Mouse (Mus musculus) right cerebral cortex, adult 2 months (tissue): ENCODE measurements around the gene Tekt5.
A peak's percentile ranks its signal among the peaks of the same experiment; 100 is the strongest.

Experiments used
- DNase-seq, 2 experiments: peaks; one replicate each; pipeline ENCODE4 v3.0.0; 2021 to 2022; ENCODE audit warnings: low spot score in 2 of 2

Gene Tekt5

GRCm38 (mm10) chr16:10336454-10337421 lies 58.6 kb downstream of the Tekt5 start:
- no peak for DNase-seq

- no peak for DNase-seq
Measured at GRCm38 (mm10) chr16:10335953-10336352, 59.3 kb downstream of the Tekt5 start.

DNA sequence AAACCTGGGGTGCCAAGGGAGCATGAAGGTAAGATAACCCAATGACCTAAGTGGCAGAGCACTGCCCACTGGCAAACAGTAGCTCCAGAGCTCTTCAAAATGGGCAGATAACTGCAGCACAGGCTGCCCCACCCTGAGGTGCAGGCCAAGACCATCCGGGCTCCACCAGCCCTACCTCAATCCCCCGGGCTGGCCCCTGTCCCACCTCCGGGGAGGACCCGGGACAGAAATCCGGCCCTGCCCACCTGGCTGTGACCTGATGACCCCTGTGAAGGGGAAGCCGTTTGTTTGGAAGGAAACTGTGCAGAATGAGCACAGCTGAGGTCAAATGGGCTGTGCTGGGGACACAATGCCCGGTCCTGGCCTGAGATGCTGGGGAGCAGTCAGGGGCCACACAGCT lies 62.6 kb downstream of the Tekt5 start:
- no peak for DNase-seq

GRCm38 (mm10) chr16:10330586-10331495 lies 64.4 kb downstream of the Tekt5 start:
- no peak for DNase-seq

GRCm38 (mm10) chr16:10327563-10328333 lies 67.5 kb downstream of the Tekt5 start:
- no peak for DNase-seq

DNA sequence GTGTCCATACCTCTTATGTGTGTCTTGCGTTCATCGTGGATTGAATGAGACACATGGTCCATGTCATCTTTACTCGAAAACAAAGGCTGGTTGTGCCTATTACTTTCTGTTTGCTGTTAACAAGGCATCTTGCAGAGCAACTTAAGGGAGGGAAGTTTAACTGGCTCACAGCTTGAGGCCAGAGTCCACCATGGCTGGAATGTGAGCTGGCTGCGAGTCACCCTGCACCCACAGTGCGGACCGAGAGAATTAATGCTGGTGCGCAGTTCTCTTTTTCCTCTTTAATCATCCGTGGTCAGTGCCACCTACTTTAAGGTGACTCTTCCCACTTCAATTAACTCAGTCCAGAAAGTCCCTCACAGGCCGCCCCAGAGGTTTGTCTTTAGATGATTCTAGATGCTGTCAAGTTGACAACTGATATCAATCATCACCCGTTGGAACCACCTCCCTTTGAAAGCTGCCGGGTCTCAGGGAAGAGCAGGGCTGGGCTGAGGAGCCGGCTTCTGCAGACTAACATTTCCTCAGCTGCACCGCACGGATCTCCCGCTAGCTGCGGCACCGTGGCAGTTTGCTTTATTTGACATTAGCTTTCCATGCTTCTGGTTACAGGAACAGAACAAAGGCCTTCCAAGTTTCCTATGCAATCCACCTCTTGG lies 75.2 kb downstream of the Tekt5 start:
- no peak for DNase-seq

DNA sequence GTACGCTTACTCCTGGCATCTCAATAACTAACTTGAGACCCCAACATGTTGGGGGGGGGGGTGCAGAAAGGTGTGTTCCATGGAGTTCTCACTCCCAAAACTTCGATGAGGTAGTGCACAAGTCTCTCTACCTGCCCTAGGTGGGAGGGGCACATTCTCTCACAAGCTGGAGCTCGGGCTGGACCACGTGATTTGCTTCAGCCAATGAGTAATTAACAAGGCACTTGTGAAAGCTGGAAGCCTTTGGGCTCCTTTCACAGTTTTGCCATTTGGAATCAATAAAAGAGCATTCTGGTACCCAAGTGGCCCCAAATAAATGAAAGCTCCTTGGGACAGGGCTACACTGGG lies 78.1 kb downstream of the Tekt5 start:
- no peak for DNase-seq

DNA sequence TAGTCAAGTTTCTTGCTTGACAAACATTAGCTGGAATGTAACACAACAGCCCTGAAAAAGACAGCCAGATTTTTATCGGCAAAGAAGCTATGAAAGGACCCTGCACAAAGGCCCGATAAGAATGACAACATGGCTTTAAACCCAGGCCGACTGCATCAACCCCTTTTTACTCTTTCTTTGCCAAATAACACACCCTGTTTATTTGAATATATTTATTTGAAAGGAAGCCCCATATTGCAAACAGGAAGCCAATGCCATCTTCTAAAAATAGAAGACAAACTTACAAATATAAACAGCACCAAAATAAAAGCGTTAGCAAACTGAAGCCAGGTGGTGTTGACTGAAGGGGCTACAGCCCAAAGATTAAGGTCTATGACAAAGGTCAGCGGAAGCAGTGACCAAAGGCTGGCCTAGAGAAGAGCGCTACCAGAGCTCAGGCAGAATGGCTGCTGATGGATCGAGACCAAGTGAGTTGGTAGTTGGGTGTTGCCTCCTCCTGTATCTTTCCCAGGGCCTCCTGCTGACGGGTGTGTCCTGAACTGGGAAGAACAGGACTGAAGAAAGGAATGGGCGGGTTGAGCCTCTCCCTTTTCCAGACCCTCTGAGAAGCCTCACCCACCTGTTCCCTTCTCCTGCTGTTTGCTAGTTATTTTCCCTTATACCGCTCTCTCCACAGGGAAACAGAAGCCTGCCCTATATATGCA lies 78.6 kb downstream of the Tekt5 start:
- no peak for DNase-seq

GRCm38 (mm10) chr16:10313646-10314088 lies 81.6 kb downstream of the Tekt5 start, which contains the start of gene Emp2:
Gene Emp2 (minus strand): TSS chr16:10313968.
- DNase-seq = peak in 1 of 2 experiments; percentile 7

DNA sequence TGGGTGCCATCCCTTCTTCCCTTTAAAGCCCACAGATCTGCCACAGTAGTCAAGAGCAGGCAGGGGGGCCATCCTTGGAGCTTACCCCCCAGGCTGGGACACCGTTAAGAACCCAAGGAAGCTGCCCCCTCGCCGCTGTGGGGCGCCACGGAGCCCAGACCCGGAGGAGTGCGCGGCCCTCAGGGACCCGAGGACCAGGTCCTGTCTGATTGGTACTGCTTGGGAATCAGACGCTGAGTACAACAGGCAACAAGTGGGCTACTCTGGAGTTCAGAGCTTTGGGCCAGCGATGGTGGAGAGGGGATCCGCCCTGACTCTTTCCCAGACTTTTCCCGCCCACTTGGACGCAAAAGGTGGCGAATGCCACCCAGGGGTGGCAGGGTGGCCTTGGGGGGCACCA lies 82.1 kb downstream of the Tekt5 start:
- DNase-seq = no peak

- no peak for DNase-seq
Measured at GRCm38 (mm10) chr16:10311989-10312388, 83.3 kb downstream of the Tekt5 start.

GRCm38 (mm10) chr16:10311086-10311485 lies 84.2 kb downstream of the Tekt5 start:
- DNase-seq = no peak

- no peak for DNase-seq
Measured at GRCm38 (mm10) chr16:10310507-10310906, 84.8 kb downstream of the Tekt5 start.
